Mouse (Mus musculus) brain, embryonic 18.5 days (tissue): ENCODE results near the gene Plcxd1.
"Not testable (repeated sequence)": the region's sequence is repeated elsewhere in the genome, so short reads cannot be mapped to it uniquely, and the experiment has no call there.

Source experiments
- DNase-seq: peaks from one replicate; pipeline ENCODE4 v3.0.0-alpha.2; 2012; ENCODE audit warnings: low read depth, low spot score

The Plcxd1 gene

GRCm38 (mm10) chr5:110099656-110100580 lies at the start of gene Plcxd1:
Plcxd1 (plus strand) TSS chr5:110099969.
- no peak for DNase-seq

GRCm38 (mm10) chr5:110057637-110058408 lies 41.9 kb upstream of the Plcxd1 start:
- DNase-seq, result peak; percentile 60

- DNase-seq, result not testable (repeated sequence)
These were observed 27.4 kb upstream of the Plcxd1 start, which contains the start of gene Gm17655 for GRCm38 (mm10) chr5:110072413-110072812. Gm17655 (minus strand) TSS chr5:110072513.

GRCm38 (mm10) chr5:110082961-110083360 lies 16.8 kb upstream of the Plcxd1 start:
- DNase-seq, result no peak

- no peak for DNase-seq
These were observed 13.5 kb upstream of the Plcxd1 start for GRCm38 (mm10) chr5:110086161-110086866.

GRCm38 (mm10) chr5:110091546-110091945 lies 8.2 kb upstream of the Plcxd1 start:
- DNase-seq, result no peak

- DNase-seq, result peak; percentile 76
These were observed 5.5 kb upstream of the Plcxd1 start, which contains the start of gene Gm35315 for GRCm38 (mm10) chr5:110094030-110094846. Gm35315 (minus strand) TSS chr5:110094420.

GRCm38 (mm10) chr5:110094847-110095213 lies 4.9 kb upstream of the Plcxd1 start:
- no peak for DNase-seq

- no peak for DNase-seq
These were observed 735 bp upstream of the Plcxd1 start for GRCm38 (mm10) chr5:110098991-110099477.

GRCm38 (mm10) chr5:110100921-110101631 lies 1.3 kb downstream of the Plcxd1 start:
- DNase-seq, result no peak

- no peak for DNase-seq
These were observed 2.1 kb downstream of the Plcxd1 start for GRCm38 (mm10) chr5:110101716-110102347.

GRCm38 (mm10) chr5:110102429-110102828 lies 2.7 kb downstream of the Plcxd1 start:
- DNase-seq, result no peak

GRCm38 (mm10) chr5:110102853-110103625 lies 3.3 kb downstream of the Plcxd1 start:
- DNase-seq, result no peak

- DNase-seq, result no peak
These were observed 4.3 kb downstream of the Plcxd1 start for GRCm38 (mm10) chr5:110103901-110104615.

- no peak for DNase-seq
These were observed 5.0 kb downstream of the Plcxd1 start for GRCm38 (mm10) chr5:110104616-110105380.

- DNase-seq, result no peak
These were observed 6.5 kb downstream of the Plcxd1 start for GRCm38 (mm10) chr5:110106140-110106871.
